Mouse (Mus musculus): ENCODE results near the gene Tsc22d4. TPM values are rescaled to one million over a fixed set of nuclear protein-coding genes. Genes with fewer than 3 reads are reported as not detected.

Gene Tsc22d4
- polyA plus RNA-seq, 1 experiment from 2014 or later: 76.1 TPM

DNA sequence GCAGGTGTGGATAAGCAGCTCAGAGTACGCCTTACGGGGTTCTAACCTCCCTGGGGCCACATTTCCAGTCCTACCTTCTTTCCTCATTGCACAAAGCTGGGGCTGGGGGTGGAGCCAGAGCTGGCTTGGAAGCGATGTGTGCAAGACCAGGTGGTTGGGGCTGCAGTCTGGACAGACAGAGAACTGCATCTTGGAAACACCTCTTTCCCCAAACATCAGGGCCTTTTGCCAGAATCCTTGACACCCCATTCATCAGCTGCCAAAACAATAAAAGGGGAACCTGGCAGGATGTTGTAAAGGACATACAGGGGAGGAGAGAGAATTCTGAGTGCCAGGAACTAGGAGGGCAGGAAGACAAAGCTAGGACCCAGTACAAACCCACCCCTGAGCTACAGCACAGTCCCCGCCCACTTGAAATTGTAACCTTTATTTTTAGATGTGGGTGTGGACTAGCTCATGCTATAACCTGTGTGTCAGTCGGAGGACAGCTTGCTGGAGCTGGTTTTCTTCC, 30.9 kb downstream of the Tsc22d4 start:
- H3K9ac ChIP-seq (replicated peaks): no peak overlapping the region
- H3K27me3 ChIP-seq: no peaks in the 10 kb centered on the region
- H3K4me3 ChIP-seq: no peak overlapping the region
- WGBS: 37% methylated on average over 5 of the region's 5 CpGs
- no peak for ATAC-seq (replicated peaks)
- no peak overlapping the region for H3K4me2 ChIP-seq (replicated peaks)
- no peaks in the 10 kb centered on the region for H3K9me3 ChIP-seq
- H3K4me1 ChIP-seq: peaks cover 26% of the 10 kb centered on the region
- no peak overlapping the region for H3K27ac ChIP-seq (replicated peaks)
- H3K36me3 ChIP-seq: peaks cover 15% of the 10 kb centered on the region

DNA sequence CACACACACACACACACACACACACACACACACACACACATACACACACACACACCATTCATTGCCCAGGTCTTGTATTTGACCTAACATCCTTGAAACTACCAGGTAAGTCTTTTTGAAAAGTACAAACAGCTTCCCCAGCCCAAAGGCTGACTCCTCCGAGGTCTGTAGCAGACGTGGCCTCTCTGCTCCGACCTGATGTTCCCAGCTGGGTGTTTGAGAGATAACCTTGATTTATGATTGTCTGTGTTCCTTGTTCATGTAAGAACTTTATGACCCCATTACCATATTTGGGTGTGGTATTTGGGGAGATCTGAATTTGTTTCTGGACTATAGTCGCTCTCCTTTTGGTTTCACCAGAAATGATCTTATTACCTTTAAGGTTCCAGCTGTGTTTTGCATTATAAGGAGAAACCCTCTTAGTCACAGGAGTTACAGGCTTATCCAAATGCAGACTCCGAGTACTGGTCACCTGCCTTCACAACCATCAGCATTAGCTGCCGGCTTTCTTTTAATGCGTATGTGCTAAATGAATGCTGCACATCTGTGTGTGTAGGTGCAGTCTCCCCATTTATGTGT, 31.8 kb downstream of the Tsc22d4 start:
- Histone ChIP-seq H3K27me3 (no peaks in the 10 kb centered on the region), H3K27ac (replicated peaks) (no peak overlapping the region), H3K9me3 (no peaks in the 10 kb centered on the region), H3K36me3 (peaks cover 24% of the 10 kb centered on the region), H3K4me3 (no peak overlapping the region), H3K4me1 (peaks cover 35% of the 10 kb centered on the region), H3K9ac (replicated peaks) (no peak overlapping the region; the same call in 1 of the 2 replicates), H3K4me2 (replicated peaks) (no peak overlapping the region)
- WGBS: 86% methylated on average over 7 of the region's 7 CpGs
- ATAC-seq (replicated peaks): no peak

DNA sequence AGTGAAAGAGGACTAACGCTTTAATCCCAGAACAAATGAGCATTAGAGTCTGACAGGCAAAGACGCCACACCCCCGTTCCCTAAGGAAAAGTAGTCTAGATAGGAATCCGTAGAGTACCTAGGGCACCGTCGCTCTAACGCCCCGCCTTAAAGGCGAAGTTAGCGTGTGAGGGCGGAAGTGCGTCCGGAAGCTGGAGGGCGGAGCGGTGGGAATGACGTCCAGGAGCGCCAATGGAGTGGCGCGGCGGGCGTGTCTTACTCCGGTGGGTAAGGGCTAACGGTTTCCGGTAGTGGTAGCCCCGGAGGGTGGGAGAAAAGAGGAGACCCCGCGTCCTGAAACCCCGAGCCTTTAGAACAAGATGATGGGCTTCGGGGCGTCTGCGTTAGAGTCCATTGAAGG, 33.1 kb downstream of the Tsc22d4 start, which contains the start of gene Ppp1r35:
Gene Ppp1r35, plus strand, starts transcription at position 215 of the 400 bp plus-strand sequence.
- ATAC-seq (replicated peaks): peak; percentile 97
- H3K4me3 ChIP-seq: peak within 1 kb of the TSS; percentile 99
- H3K9me3 ChIP-seq: no peaks in the 10 kb centered on the region
- peak within 1 kb of the TSS; percentile 92 for H3K27ac ChIP-seq (replicated peaks)
- no peaks in the 10 kb centered on the region for H3K27me3 ChIP-seq
- peak within 1 kb of the TSS; percentile 97 for H3K9ac ChIP-seq (replicated peaks)
- WGBS: under 1% methylated on average over 30 of the region's 31 CpGs
- H3K4me1 ChIP-seq: peaks cover 48% of the 10 kb centered on the region
- peak within 1 kb of the TSS; percentile 99 for H3K4me2 ChIP-seq (replicated peaks)
- H3K36me3 ChIP-seq: peaks cover 37% of the 10 kb centered on the region

DNA sequence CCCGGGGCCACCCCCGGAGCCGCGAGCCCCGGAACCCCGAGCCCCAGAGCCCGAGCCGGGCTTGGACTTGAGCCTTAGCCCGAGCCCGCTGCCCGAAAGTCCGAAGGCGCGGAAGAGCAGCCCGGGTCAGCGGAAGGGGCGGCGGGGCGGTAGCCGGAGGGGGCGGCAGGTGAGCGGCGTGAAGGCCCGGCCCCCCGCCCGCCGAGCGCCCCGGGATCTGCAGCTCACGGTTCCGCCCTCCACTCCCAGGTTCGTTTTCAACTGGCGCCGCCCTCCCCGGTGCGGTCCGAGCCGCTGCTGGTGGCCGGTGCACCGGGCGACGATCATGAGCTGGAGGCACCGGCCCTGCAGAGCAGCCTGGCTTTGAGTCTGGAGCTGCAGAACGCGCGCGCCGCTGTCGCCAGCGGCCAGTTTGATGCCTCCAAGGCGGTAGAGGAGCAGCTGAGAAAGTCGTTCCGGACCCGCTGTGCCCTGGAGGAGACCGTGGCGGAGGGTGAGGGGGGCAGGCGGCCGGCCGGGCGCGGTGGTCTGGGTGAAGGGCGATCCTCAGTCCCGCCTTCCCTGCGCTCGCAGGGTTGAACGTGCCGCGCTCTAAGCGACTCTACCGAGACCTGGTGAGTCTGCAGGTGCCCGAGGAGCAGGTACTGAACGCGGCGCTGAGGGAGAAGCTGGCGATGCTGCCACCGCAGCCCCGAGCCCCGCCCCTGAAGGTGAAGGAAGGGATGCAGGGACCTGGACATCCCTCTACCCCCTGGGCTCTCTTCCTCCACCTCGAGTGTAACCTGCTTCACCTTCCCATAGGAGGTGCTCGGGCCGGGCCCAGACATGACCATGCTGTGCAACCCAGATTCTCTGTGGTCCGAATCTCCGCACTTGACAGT, 33.8 kb downstream of the Tsc22d4 start:
- peaks cover 55% of the 10 kb centered on the region for H3K4me1 ChIP-seq
- H3K36me3 ChIP-seq: peaks cover 39% of the 10 kb centered on the region
- H3K4me3 ChIP-seq: peak overlapping the region; percentile 99
- peak overlapping the region; percentile 92 for H3K27ac ChIP-seq (replicated peaks)
- ATAC-seq (replicated peaks): peak; percentile 14; the same call in 1 of the 2 replicates
- H3K4me2 ChIP-seq (replicated peaks): peak overlapping the region; percentile 99
- no peaks in the 10 kb centered on the region for H3K9me3 ChIP-seq
- peak overlapping the region; percentile 97 for H3K9ac ChIP-seq (replicated peaks)
- no peaks in the 10 kb centered on the region for H3K27me3 ChIP-seq
- under 1% methylated on average over 80 of the region's 83 CpGs for WGBS

- Histone ChIP-seq H3K27ac (replicated peaks) (no peak overlapping the region), H3K4me2 (replicated peaks) (no peak overlapping the region), H3K9me3 (no peaks in the 10 kb centered on the region), H3K9ac (replicated peaks) (0 out of 2 replicates have a peak overlapping the region, but pooled peaks have one; percentile 14), H3K36me3 (peaks cover 43% of the 10 kb centered on the region), H3K4me1 (peaks cover 65% of the 10 kb centered on the region), H3K27me3 (no peaks in the 10 kb centered on the region), H3K4me3 (no peak overlapping the region)
- 93% methylated on average over 7 of the region's 7 CpGs for WGBS
- no peak for ATAC-seq (replicated peaks)
Measured at GRCm38 (mm10) chr5:137781661-137782060, 36.1 kb downstream of the Tsc22d4 start.

DNA sequence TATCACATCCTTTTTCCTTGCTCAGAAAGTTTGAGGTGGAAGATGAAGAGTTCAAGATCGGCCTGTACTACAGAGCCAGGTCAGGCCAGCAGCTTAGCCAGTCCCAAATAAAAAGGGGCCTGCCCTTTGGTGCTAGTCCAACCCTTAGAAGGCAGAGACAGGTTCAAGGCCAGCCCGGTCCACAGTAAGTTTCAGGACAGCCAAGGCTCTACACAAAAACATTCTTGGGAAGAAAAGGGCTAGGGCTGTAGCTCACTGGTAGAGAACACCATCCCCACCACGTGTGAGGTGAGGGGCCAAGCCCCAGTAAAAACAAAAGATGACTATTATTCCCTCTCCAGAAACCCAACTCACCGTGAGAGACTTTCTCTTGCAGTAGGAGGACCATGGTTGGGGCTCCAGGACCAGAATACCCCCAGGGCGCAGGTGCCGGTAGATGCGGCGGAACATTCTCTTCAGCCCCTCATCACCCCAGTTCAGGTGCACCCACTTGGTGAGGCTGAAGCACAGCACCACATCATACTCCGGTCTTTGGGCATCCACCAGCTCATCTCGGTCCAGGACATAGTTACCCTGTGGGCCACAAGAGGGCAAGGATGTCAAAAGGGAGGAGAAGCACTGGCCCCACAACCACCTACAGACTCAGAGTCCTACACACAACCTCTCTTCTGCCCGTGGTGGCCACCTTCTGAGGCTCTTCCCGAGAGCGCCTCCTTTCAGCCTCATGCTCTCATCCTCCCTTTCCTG, 37.4 kb downstream of the Tsc22d4 start:
- Histone ChIP-seq H3K4me2 (replicated peaks) (peak overlapping the region; percentile 95), H3K9ac (replicated peaks) (peak overlapping the region; percentile 95; the same call in 1 of the 2 replicates), H3K27me3 (no peaks in the 10 kb centered on the region), H3K36me3 (peaks cover 43% of the 10 kb centered on the region), H3K9me3 (no peaks in the 10 kb centered on the region), H3K4me3 (peak overlapping the region; percentile 86), H3K4me1 (peaks cover 67% of the 10 kb centered on the region), H3K27ac (replicated peaks) (no peak overlapping the region)
- WGBS: 87% methylated on average over 13 of the region's 13 CpGs
- no peak for ATAC-seq (replicated peaks)

DNA sequence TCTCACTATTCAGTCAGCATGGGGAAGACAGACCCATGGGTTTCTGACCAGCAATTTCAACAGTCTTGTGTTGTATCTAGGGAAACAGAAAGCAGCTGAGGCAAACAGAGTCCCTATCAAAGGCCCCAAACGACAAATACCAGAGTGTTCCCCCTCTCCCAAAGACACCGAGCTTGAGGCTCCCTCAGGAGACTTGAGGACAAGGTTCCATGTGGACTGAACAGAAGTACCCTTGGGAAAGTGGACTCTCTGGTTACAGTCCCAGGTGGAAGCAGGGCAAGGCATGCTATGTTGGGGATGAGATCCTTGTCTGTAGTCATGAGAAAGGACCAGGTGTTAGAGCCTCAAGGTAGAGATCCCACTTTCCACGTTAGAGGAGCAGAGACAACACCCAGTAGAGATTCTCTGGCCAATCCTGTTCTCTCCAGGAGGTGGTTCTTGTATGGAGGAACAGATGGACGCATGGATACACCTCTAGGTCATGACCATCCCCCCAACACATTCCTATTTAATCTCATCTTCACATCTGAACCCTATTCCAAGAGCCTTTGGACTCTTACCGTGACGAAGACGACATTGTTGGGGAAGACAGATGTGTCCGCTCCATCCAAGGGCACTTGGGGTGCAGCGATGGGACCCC, 38.5 kb downstream of the Tsc22d4 start:
- Histone ChIP-seq H3K27ac (replicated peaks) (no peak overlapping the region), H3K9me3 (no peaks in the 10 kb centered on the region), H3K36me3 (peaks cover 43% of the 10 kb centered on the region), H3K27me3 (no peaks in the 10 kb centered on the region), H3K4me2 (replicated peaks) (peak overlapping the region; percentile 95), H3K9ac (replicated peaks) (peak overlapping the region; percentile 95), H3K4me1 (peaks cover 66% of the 10 kb centered on the region), H3K4me3 (peak overlapping the region; percentile 86)
- WGBS: 68% methylated on average over 9 of the region's 9 CpGs
- no peak for ATAC-seq (replicated peaks)

- 88% methylated on average over 14 of the region's 14 CpGs for WGBS
- peak overlapping the region; percentile 86 for H3K4me3 ChIP-seq
- peak overlapping the region; percentile 95 for H3K4me2 ChIP-seq (replicated peaks)
- no peak overlapping the region for H3K27ac ChIP-seq (replicated peaks)
- H3K9me3 ChIP-seq: no peaks in the 10 kb centered on the region
- H3K9ac ChIP-seq (replicated peaks): peak overlapping the region; percentile 95
- peaks cover 43% of the 10 kb centered on the region for H3K36me3 ChIP-seq
- H3K4me1 ChIP-seq: peaks cover 62% of the 10 kb centered on the region
- no peak for ATAC-seq (replicated peaks)
- no peaks in the 10 kb centered on the region for H3K27me3 ChIP-seq
Measured at GRCm38 (mm10) chr5:137784546-137784945, 39.0 kb downstream of the Tsc22d4 start.

- Histone ChIP-seq H3K4me1 (peaks cover 53% of the 10 kb centered on the region), H3K9me3 (no peaks in the 10 kb centered on the region), H3K9ac (replicated peaks) (peak overlapping the region; percentile 95), H3K36me3 (peaks cover 38% of the 10 kb centered on the region), H3K27ac (replicated peaks) (peak overlapping the region; percentile 99), H3K4me3 (peak overlapping the region; percentile 86), H3K27me3 (no peaks in the 10 kb centered on the region), H3K4me2 (replicated peaks) (peak overlapping the region; percentile 95)
- peak; percentile 3 for ATAC-seq (replicated peaks)
- WGBS: 5% methylated on average over 49 of the region's 62 CpGs
Measured at GRCm38 (mm10) chr5:137785164-137786031, 39.9 kb downstream of the Tsc22d4 start.

- Histone ChIP-seq H3K9me3 (no peaks in the 10 kb centered on the region), H3K9ac (replicated peaks) (peak overlapping the region; percentile 95), H3K4me3 (peak overlapping the region; percentile 86), H3K27me3 (no peaks in the 10 kb centered on the region), H3K4me1 (peaks cover 44% of the 10 kb centered on the region), H3K27ac (replicated peaks) (peak overlapping the region; percentile 99), H3K36me3 (peaks cover 29% of the 10 kb centered on the region), H3K4me2 (replicated peaks) (peak overlapping the region; percentile 95)
- under 1% methylated on average over 78 of the region's 79 CpGs for WGBS
- peak; percentile 80 for ATAC-seq (replicated peaks)
Measured at GRCm38 (mm10) chr5:137786109-137786942, 40.8 kb downstream of the Tsc22d4 start.

All from forebrain, embryonic 15.5 days (tissue).